Mouse (Mus musculus) midbrain, embryonic 12.5 days (tissue): ENCODE measurements around the gene Ahnak2. TPM values are rescaled to one million over a fixed set of nuclear protein-coding genes. Genes with fewer than 3 reads are reported as not detected.
"Not testable (repeated sequence)": the region's sequence is repeated elsewhere in the genome, so short reads cannot be mapped to it uniquely, and the experiment has no call there.

Experiments
- ATAC-seq: fragments of 200-750 bp; cut with Nextera tagmentation; 2 replicates; pipeline ENCODE4 v1.8.0; 2017; ENCODE audit warnings: low read depth, moderate TSS enrichment, moderate library complexity; ENCODE audit not compliant: low FRiP score
- H3K27ac ChIP-seq: fragments of 300-500 bp; sonication (generic); replicated peaks from 2 replicates; pipeline ENCODE4 v1.5.1; 2016; ENCODE audit warnings: mild to moderate bottlenecking
- H3K27me3 ChIP-seq: fragments of 300-500 bp; sonication (generic); 2 replicates; pipeline ENCODE4 v1.6.1; 2016; ENCODE audit warnings: mild to moderate bottlenecking
- H3K36me3 ChIP-seq: fragments of 300-500 bp; sonication (generic); 2 replicates; pipeline ENCODE4 v1.6.1; 2016
- H3K4me1 ChIP-seq: fragments of 300-500 bp; sonication (generic); 2 replicates; pipeline ENCODE4 v1.6.1; 2016
- H3K4me2 ChIP-seq: fragments of 300-500 bp; sonication (generic); replicated peaks from 2 replicates; pipeline ENCODE4 v1.6.1; 2016; ENCODE audit warnings: mild to moderate bottlenecking, moderate library complexity
- H3K4me3 ChIP-seq: fragments of 300-500 bp; sonication (generic); 2 replicates; pipeline ENCODE4 v1.5.1; 2016; ENCODE audit warnings: mild to moderate bottlenecking
- H3K9ac ChIP-seq: fragments of 300-500 bp; sonication (generic); replicated peaks from 2 replicates; pipeline ENCODE4 v1.6.1; 2016; ENCODE audit warnings: mild to moderate bottlenecking, moderate library complexity
- H3K9me3 ChIP-seq: fragments of 300-500 bp; sonication (generic); 2 replicates; pipeline ENCODE4 v1.6.1; 2016; ENCODE audit warnings: mild to moderate bottlenecking
- WGBS: fragments of 180-500 bp; shearing (Covaris S2); methylation state at CpG from one replicate; pipeline ENCODE4 v1.1.7; 2016; 5-methylcytosine and 5-hydroxymethylcytosine counted together
- polyA plus RNA-seq: library from polyadenylated mRNA; unstranded; fragments of >200 nt; fragmentation: Nextera tagmentation; extraction: Ambion mirVana; gene quantifications from 2 replicates; pipeline ENCODE4 v1.2.1, GENCODE M21; 2016

Ahnak2 gene
- polyA plus RNA-seq, 1 experiment from 2014 or later, result 0.37 TPM

DNA sequence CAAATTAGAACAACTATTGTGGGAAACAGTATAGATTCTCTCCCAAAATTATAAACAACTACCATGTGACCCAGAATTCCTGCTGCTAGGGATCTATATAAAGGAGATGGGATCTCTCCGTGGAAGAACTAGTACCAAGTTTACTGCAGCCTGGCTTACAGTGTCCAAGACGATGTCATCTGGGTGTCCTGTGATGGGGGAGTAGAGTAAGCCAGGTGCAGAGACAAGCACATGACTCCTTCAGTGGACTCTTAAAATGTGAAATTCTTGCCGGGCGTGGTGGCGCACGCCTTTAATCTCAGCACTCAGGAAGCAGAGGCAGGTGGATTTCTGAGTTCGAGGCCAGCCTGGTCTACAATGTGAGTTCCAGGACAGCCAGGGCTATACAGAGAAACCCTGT lies 14.4 kb upstream of the Ahnak2 start:
- 84% methylated on average over 7 of the region's 7 CpGs for WGBS
- not testable (repeated sequence) for H3K4me3 ChIP-seq, H3K4me2 ChIP-seq, H3K27me3 ChIP-seq, H3K4me1 ChIP-seq, H3K9ac ChIP-seq, H3K9me3 ChIP-seq, H3K27ac ChIP-seq, ATAC-seq
- H3K36me3 ChIP-seq, result peaks cover 93% of the 10 kb centered on the region

DNA sequence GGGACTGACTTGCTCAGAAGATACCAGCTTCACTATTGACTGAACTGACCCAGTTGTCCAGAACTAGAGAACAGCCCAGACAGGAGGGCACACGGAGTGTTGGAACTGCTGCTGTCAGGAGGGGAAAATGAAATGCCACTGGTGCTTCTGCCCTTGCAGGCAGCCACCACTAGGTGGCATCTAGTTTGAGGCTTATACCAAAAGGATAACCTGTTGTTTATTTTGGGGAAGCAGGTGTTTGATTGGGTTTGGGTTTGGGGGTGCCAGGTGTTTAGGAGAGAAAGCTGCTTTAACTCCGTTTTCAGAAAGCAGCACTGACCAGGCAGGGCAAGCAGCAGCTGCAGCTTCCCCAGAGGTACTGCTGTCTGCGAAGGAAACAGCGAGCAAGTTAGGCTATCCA lies 13.8 kb upstream of the Ahnak2 start:
- ATAC-seq, result no peak
- WGBS, result 65% methylated on average over 4 of the region's 4 CpGs
- no peak overlapping the region for H3K4me3 ChIP-seq
- no peaks in the 10 kb centered on the region for H3K4me1 ChIP-seq
- no peak overlapping the region for H3K4me2 ChIP-seq
- no peaks in the 10 kb centered on the region for H3K27me3 ChIP-seq
- H3K27ac ChIP-seq, result no peak overlapping the region
- no peaks in the 10 kb centered on the region for H3K9me3 ChIP-seq
- no peak overlapping the region for H3K9ac ChIP-seq
- H3K36me3 ChIP-seq, result peaks cover 93% of the 10 kb centered on the region

DNA sequence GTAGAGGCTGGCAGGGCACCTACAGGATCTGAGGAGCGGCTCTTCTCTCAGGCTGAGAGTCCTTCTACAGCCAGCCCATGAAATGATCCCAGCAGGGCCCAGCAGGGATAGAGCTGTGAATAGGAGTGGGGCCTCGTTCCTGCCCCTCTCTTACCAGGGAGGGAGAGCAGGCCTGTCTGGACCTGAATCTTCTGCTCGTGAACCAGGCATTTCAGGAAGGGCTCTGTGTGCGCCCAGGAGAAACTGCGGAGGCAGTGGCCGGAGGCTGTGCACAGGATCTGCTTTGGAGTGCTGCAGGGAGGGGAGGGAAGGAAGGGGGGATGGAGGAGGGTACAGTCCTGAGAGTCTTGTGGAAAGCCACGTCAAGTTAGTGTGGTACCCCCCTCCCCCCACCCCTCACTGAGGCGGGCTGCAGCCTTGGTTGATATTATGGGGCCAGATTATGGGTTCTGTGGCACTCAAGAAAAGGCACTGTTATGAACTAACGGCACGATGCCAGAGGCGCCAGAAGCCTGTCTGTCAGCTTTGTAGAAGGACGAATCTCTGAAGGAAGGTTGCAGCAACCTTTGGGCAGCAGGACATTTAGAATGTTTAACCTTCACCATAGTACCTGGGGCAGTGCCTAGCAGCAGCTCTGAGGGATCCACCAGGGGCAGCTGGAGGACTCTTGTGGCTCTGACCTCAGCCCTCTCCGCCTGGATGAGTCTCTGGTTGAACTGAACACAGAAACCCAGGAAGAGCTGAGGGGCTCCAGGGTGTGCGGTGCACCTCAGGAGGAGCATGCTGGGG lies 12.4 kb upstream of the Ahnak2 start:
- no peaks in the 10 kb centered on the region for H3K9me3 ChIP-seq
- peaks cover 7% of the 10 kb centered on the region; the same call in 1 of the 2 replicates for H3K27me3 ChIP-seq
- no peak for ATAC-seq
- no peak overlapping the region for H3K4me3 ChIP-seq
- 78% methylated on average over 14 of the region's 14 CpGs for WGBS
- no peak overlapping the region for H3K27ac ChIP-seq
- no peak overlapping the region for H3K4me2 ChIP-seq
- no peak overlapping the region for H3K9ac ChIP-seq
- H3K36me3 ChIP-seq, result peaks cover 84% of the 10 kb centered on the region
- peaks cover 3% of the 10 kb centered on the region for H3K4me1 ChIP-seq

DNA sequence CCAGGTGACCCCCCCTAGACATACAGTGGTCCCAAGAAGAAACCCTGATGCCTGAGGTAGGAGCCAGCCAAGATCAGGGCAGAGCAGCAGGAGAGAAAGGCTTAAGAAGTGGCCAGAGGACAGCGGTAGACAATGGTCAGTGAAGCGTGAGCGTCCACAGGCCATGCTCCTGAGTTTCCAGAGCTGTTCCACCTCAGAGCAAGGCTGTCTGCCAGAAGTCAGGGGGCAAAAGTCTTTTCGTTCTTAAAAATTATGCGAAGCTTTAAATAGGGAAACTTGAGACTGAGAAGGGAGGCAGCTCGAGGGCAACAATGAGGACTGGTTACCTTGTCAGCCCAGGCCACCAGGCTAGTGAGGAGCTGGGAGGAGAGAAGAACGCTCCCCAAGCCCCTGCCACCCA lies 10.9 kb upstream of the Ahnak2 start:
- Histone ChIP-seq H3K9me3 (no peaks in the 10 kb centered on the region), H3K4me2 (no peak overlapping the region), H3K27me3 (peaks cover 7% of the 10 kb centered on the region; the same call in 1 of the 2 replicates), H3K4me1 (peaks cover 15% of the 10 kb centered on the region), H3K36me3 (peaks cover 69% of the 10 kb centered on the region), H3K27ac (no peak overlapping the region), H3K9ac (no peak overlapping the region), H3K4me3 (no peak overlapping the region)
- ATAC-seq, result no peak
- 86% methylated on average over 7 of the region's 7 CpGs for WGBS

DNA sequence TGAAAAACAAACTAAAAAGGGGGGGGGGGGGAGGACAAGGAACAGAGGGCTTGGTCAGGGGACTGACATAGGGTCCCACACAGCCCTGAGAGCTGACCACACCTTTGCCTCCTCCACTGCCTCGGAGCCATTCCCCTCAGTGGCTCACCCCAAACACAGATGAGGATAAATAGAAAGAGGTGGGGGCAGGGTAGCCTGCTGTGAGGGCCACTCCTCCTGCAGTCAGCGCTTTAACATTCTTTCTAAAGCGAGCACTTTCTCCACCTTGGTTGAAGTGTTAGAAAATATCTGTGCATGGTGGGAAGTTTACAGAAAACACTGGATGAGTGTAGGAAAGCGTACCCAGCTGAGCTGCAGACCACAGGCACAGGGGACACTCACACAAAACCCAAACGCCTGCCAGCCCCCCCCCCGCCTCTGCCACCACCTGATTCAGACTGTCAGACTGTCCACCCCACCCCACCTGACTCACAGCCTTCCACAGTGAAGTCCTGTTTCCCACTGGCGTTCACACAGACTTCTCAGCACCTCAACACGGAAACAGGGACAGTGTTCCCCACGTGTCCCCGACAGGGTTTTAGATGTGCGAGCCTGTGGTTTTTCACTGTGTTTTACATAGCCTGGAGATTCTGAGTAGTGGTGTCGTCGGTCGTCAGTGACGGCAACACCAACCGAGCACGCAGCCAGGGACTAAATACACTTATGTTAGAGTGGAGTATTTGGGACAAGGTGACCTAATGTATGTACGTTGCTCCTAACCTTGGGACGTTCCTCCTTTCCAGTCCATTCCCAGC lies 7.8 kb upstream of the Ahnak2 start:
- 0 out of 2 replicates have a peak overlapping the region, but pooled peaks have one; percentile 71 for H3K9ac ChIP-seq
- peak overlapping the region; percentile 99 for H3K4me2 ChIP-seq
- ATAC-seq, result no peak
- peaks cover 43% of the 10 kb centered on the region for H3K36me3 ChIP-seq
- WGBS, result 69% methylated on average over 19 of the region's 19 CpGs
- no peak overlapping the region for H3K27ac ChIP-seq
- peaks cover 23% of the 10 kb centered on the region; the same call in 1 of the 2 replicates for H3K27me3 ChIP-seq
- no peaks in the 10 kb centered on the region for H3K9me3 ChIP-seq
- peak overlapping the region; percentile 70; the same call in 1 of the 2 replicates for H3K4me3 ChIP-seq
- peaks cover 21% of the 10 kb centered on the region for H3K4me1 ChIP-seq

DNA sequence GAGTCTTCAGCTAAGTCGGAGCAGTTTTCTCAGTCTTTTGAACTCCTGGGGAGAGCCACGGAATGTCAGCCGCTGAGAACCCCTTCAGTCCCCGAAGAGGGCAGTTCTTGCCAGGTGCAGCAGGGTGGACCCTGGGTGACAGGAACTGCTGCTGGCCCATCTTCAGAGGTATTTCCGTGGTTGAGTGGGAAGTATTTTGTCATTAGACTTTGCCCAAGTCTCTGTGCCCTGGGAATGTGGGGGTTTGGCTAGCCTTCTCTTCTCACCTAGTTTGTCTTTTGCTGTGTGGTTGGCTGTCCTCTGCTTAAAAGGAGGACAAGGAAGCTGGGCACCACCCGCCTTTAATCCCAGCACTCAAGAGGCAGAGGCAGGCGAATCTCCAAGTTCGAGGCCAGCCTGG lies 7.2 kb upstream of the Ahnak2 start:
- Histone ChIP-seq H3K4me2 (peak overlapping the region; percentile 99), H3K9ac (peak overlapping the region; percentile 71), H3K27ac (no peak overlapping the region), H3K4me1 (peaks cover 21% of the 10 kb centered on the region), H3K9me3 (no peaks in the 10 kb centered on the region), H3K36me3 (peaks cover 36% of the 10 kb centered on the region), H3K4me3 (peak overlapping the region; percentile 70), H3K27me3 (peaks cover 28% of the 10 kb centered on the region)
- no peak for ATAC-seq
- 27% methylated on average over 8 of the region's 8 CpGs for WGBS

DNA sequence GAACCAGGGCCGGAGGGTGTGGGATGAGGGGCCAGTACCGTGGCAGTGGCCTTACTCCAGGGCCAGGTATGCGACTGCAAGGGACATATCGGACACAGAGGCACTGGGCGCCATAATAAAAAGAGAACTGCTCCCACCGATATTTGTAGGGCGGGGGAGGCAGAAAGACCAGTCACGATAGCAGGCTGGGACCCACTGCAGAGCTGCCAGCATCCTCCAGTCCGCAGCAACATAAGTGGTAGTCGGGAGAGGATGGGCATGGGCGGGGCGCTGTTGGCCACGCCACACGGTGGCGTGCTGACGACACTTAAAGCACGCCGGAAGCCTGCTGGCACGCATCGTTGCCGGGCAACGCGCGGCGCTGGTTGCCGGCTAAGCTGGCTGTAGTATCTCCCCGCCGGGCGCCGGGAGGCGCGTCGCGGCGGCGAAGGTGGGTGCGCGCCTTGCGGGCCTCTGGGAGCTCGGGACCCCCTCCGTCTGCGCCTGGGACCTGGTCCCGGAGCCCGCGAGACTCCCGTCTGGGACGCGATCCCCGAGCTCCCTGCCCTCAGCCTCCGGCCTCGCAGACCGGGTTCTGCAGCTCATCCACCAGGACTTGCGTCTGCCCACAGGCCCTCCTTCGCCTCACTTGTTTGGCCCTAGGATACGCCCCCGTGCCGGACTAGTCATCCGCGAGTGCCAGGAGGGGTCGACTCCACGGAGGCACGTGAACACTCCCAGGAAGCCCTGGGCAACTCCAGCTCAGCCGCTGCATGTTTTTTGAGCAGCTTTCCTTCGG lies 6.3 kb upstream of the Ahnak2 start, which contains the start of gene Clba1:
Gene Clba1 (plus strand): TSS at position 351 of the 778 bp plus-strand sequence.
- Histone ChIP-seq H3K9ac (peak within 1 kb of the TSS; percentile 71), H3K9me3 (no peaks in the 10 kb centered on the region), H3K4me3 (peak within 1 kb of the TSS; percentile 70), H3K4me1 (peaks cover 21% of the 10 kb centered on the region), H3K27me3 (peaks cover 35% of the 10 kb centered on the region), H3K27ac (peak within 1 kb of the TSS; percentile 66), H3K4me2 (peak within 1 kb of the TSS; percentile 99), H3K36me3 (peaks cover 28% of the 10 kb centered on the region)
- ATAC-seq, result peak; percentile 91
- 1% methylated on average over 64 of the region's 64 CpGs for WGBS

DNA sequence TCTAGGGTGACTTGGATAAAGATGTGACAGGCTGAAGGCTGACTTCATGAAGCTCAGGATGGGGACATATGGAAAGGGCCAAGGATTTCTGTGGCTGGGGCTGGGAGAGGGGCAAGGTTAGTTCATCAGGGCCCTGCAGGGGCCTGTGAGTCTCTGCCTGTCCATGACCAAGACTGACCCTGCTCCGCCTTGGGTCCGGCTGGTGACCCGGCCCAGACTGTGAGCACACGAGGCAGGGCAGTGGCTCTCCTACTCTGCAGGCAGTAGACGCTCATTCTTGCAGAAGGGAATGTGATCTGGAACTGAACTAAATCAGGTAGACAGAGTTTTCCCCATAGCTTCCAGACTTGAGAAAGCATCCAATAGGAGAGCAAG lies 5.7 kb upstream of the Ahnak2 start:
- Histone ChIP-seq H3K27ac (peak overlapping the region; percentile 66), H3K4me1 (peaks cover 21% of the 10 kb centered on the region)

DNA sequence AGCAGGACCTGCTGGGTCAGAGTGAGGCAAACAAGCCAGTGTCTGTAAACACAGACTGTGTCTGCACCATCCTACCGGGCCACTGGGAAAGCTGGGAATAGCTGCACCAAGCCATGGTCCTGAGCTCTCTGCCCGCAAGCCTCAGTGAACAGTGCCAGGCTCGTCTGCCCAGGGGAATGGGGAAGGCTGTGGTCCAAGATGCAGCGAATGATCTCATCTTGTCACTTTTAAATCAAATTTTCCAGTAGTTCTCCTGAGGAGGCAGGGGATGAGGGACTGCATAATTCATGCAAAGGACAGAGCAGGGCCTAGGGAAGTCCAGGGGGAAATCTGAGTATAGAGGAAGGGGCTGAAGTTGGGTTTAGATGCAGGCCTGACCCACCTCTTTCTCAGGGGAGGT lies 5.3 kb upstream of the Ahnak2 start:
- Histone ChIP-seq H3K27me3 (peaks cover 45% of the 10 kb centered on the region), H3K4me3 (no peak overlapping the region), H3K4me1 (peaks cover 21% of the 10 kb centered on the region), H3K9me3 (no peaks in the 10 kb centered on the region), H3K36me3 (peaks cover 18% of the 10 kb centered on the region), H3K27ac (no peak overlapping the region), H3K9ac (peak overlapping the region; percentile 71; the same call in 1 of the 2 replicates), H3K4me2 (peak overlapping the region; percentile 99)
- no peak for ATAC-seq
- WGBS, result 86% methylated on average over 4 of the region's 4 CpGs

More for the DNA sequence above, 5.7 kb upstream of the Ahnak2 start:
- Histone ChIP-seq H3K4me2 (peak overlapping the region; percentile 99), H3K36me3 (peaks cover 22% of the 10 kb centered on the region), H3K9me3 (no peaks in the 10 kb centered on the region), H3K27me3 (peaks cover 41% of the 10 kb centered on the region), H3K9ac (peak overlapping the region; percentile 71), H3K4me3 (peak overlapping the region; percentile 70)
- WGBS, result 63% methylated on average over 5 of the region's 5 CpGs
- peak; percentile 45 for ATAC-seq

DNA sequence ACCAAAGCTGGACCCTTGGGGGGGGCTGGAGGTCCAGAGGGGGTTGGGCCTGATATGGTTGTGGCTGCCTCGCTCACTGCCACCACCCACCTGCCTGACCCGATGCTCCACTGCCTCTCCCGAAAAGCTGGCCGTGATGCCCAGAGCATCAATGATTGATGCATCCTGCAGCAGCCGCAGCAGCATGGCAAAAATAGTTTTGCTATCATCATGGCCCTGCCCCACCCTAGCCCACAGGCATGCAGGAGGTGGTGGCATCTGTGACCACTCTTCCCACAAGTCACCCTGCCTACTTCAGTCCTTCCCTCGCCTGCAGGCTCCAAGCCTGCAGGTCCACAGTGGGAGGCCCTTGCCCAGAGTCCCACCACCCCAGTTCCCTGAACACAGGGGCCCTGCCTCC lies 3.6 kb upstream of the Ahnak2 start:
- H3K9me3 ChIP-seq, result no peaks in the 10 kb centered on the region
- H3K4me2 ChIP-seq, result no peak overlapping the region
- H3K36me3 ChIP-seq, result 0 out of 2 replicates have a peak, but pooled peaks cover 1% of the 10 kb centered on the region
- ATAC-seq, result no peak
- H3K4me3 ChIP-seq, result no peak overlapping the region
- H3K27me3 ChIP-seq, result peaks cover 61% of the 10 kb centered on the region
- no peak overlapping the region for H3K27ac ChIP-seq
- no peak overlapping the region for H3K9ac ChIP-seq
- WGBS, result 86% methylated on average over 6 of the region's 6 CpGs
- H3K4me1 ChIP-seq, result peaks cover 35% of the 10 kb centered on the region

DNA sequence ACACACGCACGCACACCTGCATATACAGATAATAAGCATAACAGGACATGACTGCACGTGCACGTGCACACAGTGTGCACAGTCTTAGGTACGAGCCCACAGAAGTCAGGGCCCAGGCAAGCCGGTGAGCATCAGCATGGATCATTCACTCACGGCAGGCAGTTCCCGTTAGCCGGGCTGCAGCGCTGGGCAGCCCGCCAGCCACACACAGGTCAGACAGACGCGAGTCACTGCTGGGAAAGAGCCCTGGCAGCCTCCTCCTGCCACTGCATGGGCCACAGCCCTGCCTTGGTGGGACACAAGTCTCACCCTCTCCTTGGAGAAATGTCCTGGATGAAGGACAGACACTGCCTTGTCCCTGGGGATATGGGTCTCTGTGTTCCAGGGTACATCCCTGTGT lies 1.6 kb upstream of the Ahnak2 start:
- peaks cover 73% of the 10 kb centered on the region for H3K27me3 ChIP-seq
- WGBS, result 59% methylated on average over 13 of the region's 13 CpGs
- no peak overlapping the region for H3K4me3 ChIP-seq
- no peaks in the 10 kb centered on the region for H3K36me3 ChIP-seq
- H3K9ac ChIP-seq, result no peak overlapping the region
- H3K4me2 ChIP-seq, result no peak overlapping the region
- ATAC-seq, result no peak
- H3K27ac ChIP-seq, result no peak overlapping the region
- H3K9me3 ChIP-seq, result no peaks in the 10 kb centered on the region
- H3K4me1 ChIP-seq, result peaks cover 24% of the 10 kb centered on the region
